Mouse (Mus musculus) neural tube, embryonic 14.5 days (tissue): ENCODE results near the gene Prdm10. TPM values are rescaled to one million over a fixed set of nuclear protein-coding genes. Genes with fewer than 3 reads are reported as not detected.

Source experiments
- ATAC-seq: fragments of 200-750 bp; cut with Nextera tagmentation; 2 replicates; pipeline ENCODE4 v1.8.0; 2017; ENCODE audit warnings: low read depth, mild to moderate bottlenecking, moderate TSS enrichment, moderate library complexity
- H3K27ac ChIP-seq: fragments of 300-500 bp; sonication (generic); 2 replicates; pipeline ENCODE4 v1.5.1; 2014; ENCODE audit warnings: low read depth, mild to moderate bottlenecking, control low read depth, low read length, moderate library complexity, mixed read lengths
- H3K27me3 ChIP-seq: fragments of 300-500 bp; sonication (generic); 2 replicates; pipeline ENCODE4 v1.6.1; 2014; ENCODE audit warnings: low read length; ENCODE audit not compliant: control insufficient read depth, insufficient read depth
- H3K36me3 ChIP-seq: fragments of 300-500 bp; sonication (generic); 2 replicates; pipeline ENCODE4 v1.6.1; 2014; ENCODE audit warnings: low read length, mixed read lengths; ENCODE audit not compliant: control insufficient read depth, insufficient read depth
- H3K4me1 ChIP-seq: fragments of 300-500 bp; sonication (generic); 2 replicates; pipeline ENCODE4 v1.6.1; 2014; ENCODE audit warnings: low read length; ENCODE audit not compliant: control insufficient read depth, insufficient read depth
- H3K4me2 ChIP-seq: fragments of 300-500 bp; sonication (generic); 2 replicates; pipeline ENCODE4 v1.6.1; 2014; ENCODE audit warnings: mild to moderate bottlenecking, low read depth, low read length, control low read depth
- H3K4me3 ChIP-seq: fragments of 300-500 bp; sonication (generic); 2 replicates; pipeline ENCODE4 v1.5.1; 2014; ENCODE audit warnings: low read depth, low read length, control low read depth, mixed read lengths
- H3K9ac ChIP-seq: fragments of 300-500 bp; sonication (generic); replicated peaks from 2 replicates; pipeline ENCODE4 v1.6.1; 2014; ENCODE audit warnings: low read depth, mild to moderate bottlenecking, control low read depth, low read length, mixed read lengths
- H3K9me3 ChIP-seq: fragments of 300-500 bp; sonication (generic); 2 replicates; pipeline ENCODE4 v1.6.1; 2016; ENCODE audit warnings: low read length; ENCODE audit not compliant: control insufficient read depth
- WGBS: fragments of 180-500 bp; shearing (Covaris S2); extraction: QIAGEN DNeasy Blood & Tissue Kit; methylation state at CpG from one replicate; pipeline ENCODE4 v1.1.7; 2014; 5-methylcytosine and 5-hydroxymethylcytosine counted together
- polyA plus RNA-seq: library from polyadenylated mRNA; unstranded; fragments of >200 nt; fragmentation: Nextera tagmentation; extraction: Ambion mirVana; gene quantifications from 2 replicates; pipeline ENCODE4 v1.2.1, GENCODE M21; 2014

Gene Prdm10
- polyA plus RNA-seq, 1 experiment from 2014 or later = 11.6 TPM

DNA sequence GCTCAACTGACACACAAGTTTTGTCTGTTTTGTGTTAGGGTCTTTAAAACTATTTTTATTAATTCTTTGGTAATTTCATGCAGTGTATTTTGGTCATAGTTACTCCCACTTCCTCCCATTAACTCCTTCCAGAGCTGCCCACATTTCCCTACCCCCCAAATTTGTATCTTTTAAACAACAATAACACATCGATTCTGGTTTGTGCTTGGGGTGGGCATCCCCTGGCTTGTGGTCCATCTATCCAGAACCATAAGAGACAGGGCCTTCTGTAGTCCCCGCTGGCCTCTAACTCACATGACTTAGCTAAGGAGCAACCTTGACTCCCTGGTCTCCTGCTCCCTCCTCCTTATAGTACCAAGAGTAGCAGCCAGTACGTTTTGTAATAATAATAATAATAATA lies 50.5 kb downstream of the Prdm10 start:
- no peak for ATAC-seq

GRCm38 (mm10) chr9:31331246-31331645 lies 50.9 kb downstream of the Prdm10 start:
- Histone ChIP-seq H3K4me3 (no peak overlapping the region), H3K27me3 (no peaks in the 10 kb centered on the region), H3K4me2 (no peak overlapping the region), H3K9ac (no peak overlapping the region), H3K4me1 (no peaks in the 10 kb centered on the region), H3K9me3 (no peaks in the 10 kb centered on the region), H3K27ac (no peak overlapping the region), H3K36me3 (no peaks in the 10 kb centered on the region)
- 42% methylated on average over 4 of the region's 4 CpGs for WGBS
- ATAC-seq = peak; percentile 52; the same call in 1 of the 2 replicates

More for the DNA sequence above, 50.5 kb downstream of the Prdm10 start:
- no peaks in the 10 kb centered on the region for H3K27me3 ChIP-seq
- 80% methylated on average over 3 of the region's 3 CpGs for WGBS
- H3K27ac ChIP-seq = no peak overlapping the region
- no peaks in the 10 kb centered on the region for H3K36me3 ChIP-seq
- H3K4me3 ChIP-seq = no peak overlapping the region
- no peak overlapping the region for H3K4me2 ChIP-seq
- H3K4me1 ChIP-seq = no peaks in the 10 kb centered on the region
- no peaks in the 10 kb centered on the region for H3K9me3 ChIP-seq
- H3K9ac ChIP-seq = no peak overlapping the region

- Histone ChIP-seq H3K27me3 (no peaks in the 10 kb centered on the region), H3K9ac (no peak overlapping the region), H3K9me3 (no peaks in the 10 kb centered on the region), H3K27ac (no peak overlapping the region), H3K4me1 (no peaks in the 10 kb centered on the region), H3K36me3 (no peaks in the 10 kb centered on the region), H3K4me2 (no peak overlapping the region), H3K4me3 (no peak overlapping the region)
- WGBS = 71% methylated on average over 3 of the region's 3 CpGs
- ATAC-seq = no peak
Observed at GRCm38 (mm10) chr9:31331906-31332305, 51.6 kb downstream of the Prdm10 start.

DNA sequence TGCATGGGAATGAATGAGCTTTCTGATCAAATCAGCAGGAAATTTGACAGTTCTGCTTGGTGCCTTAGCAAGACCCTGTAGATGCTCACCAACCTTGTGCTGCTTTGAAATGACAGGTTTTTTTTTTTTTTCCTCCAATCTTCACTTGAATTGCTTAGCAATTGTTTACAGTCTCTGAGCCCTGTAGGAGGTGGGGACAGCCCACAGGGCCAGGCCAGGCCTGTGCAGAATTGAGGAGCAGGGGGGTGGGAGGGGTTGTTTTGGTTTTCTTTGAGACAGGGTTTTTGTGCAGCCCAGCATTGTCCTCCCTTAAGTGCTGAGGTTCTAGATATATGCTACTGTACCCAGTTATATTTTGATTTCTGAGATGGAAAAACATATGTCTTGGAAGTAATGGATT lies 52.5 kb downstream of the Prdm10 start:
- Histone ChIP-seq H3K4me1 (no peaks in the 10 kb centered on the region), H3K27me3 (no peaks in the 10 kb centered on the region), H3K4me3 (no peak overlapping the region), H3K4me2 (no peak overlapping the region), H3K36me3 (no peaks in the 10 kb centered on the region), H3K9ac (no peak overlapping the region), H3K27ac (no peak overlapping the region), H3K9me3 (no peaks in the 10 kb centered on the region)
- no peak for ATAC-seq

DNA sequence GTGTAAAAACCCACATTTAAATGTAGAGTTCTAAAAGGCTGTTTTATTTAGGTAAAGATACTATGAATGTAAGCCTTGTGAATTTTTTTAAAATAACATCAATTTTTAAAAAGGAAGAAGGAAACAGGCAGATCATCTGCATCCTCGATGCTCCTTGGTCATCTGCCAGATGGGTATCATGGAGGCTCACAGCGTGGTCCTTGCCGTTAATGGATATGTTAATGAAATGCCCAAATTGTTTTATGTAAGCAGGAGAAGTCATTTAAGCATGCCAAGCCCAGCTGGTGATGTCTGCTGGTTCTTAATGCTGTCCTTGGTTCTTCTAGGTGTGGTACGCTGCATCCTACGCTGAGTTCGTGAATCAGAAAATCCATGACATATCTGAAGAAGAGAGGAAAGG lies 54.7 kb downstream of the Prdm10 start:
- 50% methylated on average over 6 of the region's 6 CpGs for WGBS
- Histone ChIP-seq H3K36me3 (no peaks in the 10 kb centered on the region), H3K27ac (no peak overlapping the region), H3K4me1 (no peaks in the 10 kb centered on the region), H3K9ac (no peak overlapping the region), H3K4me3 (no peak overlapping the region), H3K27me3 (no peaks in the 10 kb centered on the region), H3K4me2 (no peak overlapping the region), H3K9me3 (no peaks in the 10 kb centered on the region)
- no peak for ATAC-seq

GRCm38 (mm10) chr9:31344289-31344831 lies 64.0 kb downstream of the Prdm10 start:
- peaks cover 7% of the 10 kb centered on the region; the same call in 1 of the 2 replicates for H3K36me3 ChIP-seq
- no peak for ATAC-seq
- no peaks in the 10 kb centered on the region for H3K27me3 ChIP-seq
- no peaks in the 10 kb centered on the region for H3K4me1 ChIP-seq
- H3K4me2 ChIP-seq = no peak overlapping the region
- H3K9me3 ChIP-seq = no peaks in the 10 kb centered on the region
- H3K4me3 ChIP-seq = no peak overlapping the region
- WGBS = 59% methylated on average over 11 of the region's 11 CpGs
- H3K9ac ChIP-seq = no peak overlapping the region
- no peak overlapping the region for H3K27ac ChIP-seq

GRCm38 (mm10) chr9:31346575-31347080 lies 66.3 kb downstream of the Prdm10 start:
- Histone ChIP-seq H3K4me3 (no peak overlapping the region), H3K4me2 (no peak overlapping the region), H3K27me3 (no peaks in the 10 kb centered on the region), H3K4me1 (no peaks in the 10 kb centered on the region), H3K36me3 (0 out of 2 replicates have a peak, but pooled peaks cover 3% of the 10 kb centered on the region), H3K27ac (no peak overlapping the region), H3K9me3 (no peaks in the 10 kb centered on the region), H3K9ac (no peak overlapping the region)
- ATAC-seq = no peak
- whole genome bisulfite sequencing = 82% methylated on average over 15 of the region's 15 CpGs

DNA sequence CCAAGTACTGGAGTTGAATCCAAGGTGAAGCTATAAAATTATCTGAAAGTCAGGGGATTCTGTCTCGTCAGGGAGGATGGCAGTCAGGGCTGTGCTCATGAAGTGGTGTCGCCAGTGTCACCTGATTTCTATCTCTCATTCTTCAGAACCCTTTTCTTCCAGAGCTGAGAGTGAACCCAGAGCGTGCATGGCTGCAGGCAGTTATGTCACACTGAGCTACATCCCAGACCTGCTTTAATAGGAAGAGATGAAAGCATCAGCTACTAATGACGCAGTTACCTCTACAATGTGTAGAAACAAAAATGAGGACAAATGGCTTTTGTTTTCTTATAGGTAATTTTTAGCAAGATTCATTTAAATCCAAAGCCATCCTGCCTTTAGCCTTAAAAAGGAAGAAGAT lies 68.1 kb downstream of the Prdm10 start:
- H3K4me3 ChIP-seq = no peak overlapping the region

DNA sequence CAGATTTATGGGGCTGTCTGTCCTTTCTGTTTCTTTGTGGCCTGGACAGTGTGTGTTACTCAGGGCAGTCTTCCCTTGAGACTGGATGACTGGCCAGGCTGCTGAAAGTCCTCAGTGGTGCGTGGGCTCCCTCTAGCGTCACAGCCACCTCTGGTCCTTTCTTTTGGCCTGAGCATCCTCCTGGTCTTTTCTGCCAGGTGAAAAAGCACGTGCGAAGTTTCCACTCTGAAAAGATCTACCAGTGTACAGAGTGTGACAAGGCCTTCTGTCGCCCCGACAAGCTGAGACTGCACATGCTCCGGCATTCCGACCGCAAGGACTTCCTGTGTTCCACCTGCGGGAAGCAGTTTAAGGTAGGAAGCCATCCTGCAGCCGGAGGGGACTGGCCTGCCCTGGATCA lies 68.6 kb downstream of the Prdm10 start:
- Histone ChIP-seq H3K27me3 (no peaks in the 10 kb centered on the region), H3K36me3 (peaks cover 7% of the 10 kb centered on the region; the same call in 1 of the 2 replicates), H3K9ac (no peak overlapping the region), H3K4me1 (no peaks in the 10 kb centered on the region), H3K4me3 (no peak overlapping the region), H3K27ac (no peak overlapping the region), H3K9me3 (no peaks in the 10 kb centered on the region), H3K4me2 (no peak overlapping the region)
- peak; percentile 87; the same call in 1 of the 2 replicates for ATAC-seq
- WGBS = 74% methylated on average over 11 of the region's 11 CpGs

More for the DNA sequence above, 68.1 kb downstream of the Prdm10 start:
- no peaks in the 10 kb centered on the region for H3K9me3 ChIP-seq
- H3K9ac ChIP-seq = no peak overlapping the region
- H3K36me3 ChIP-seq = peaks cover 3% of the 10 kb centered on the region; the same call in 1 of the 2 replicates
- WGBS = 66% methylated on average over 4 of the region's 4 CpGs
- H3K27me3 ChIP-seq = no peaks in the 10 kb centered on the region
- ATAC-seq = peak; percentile 49; the same call in 1 of the 2 replicates
- no peak overlapping the region for H3K4me2 ChIP-seq
- H3K4me1 ChIP-seq = no peaks in the 10 kb centered on the region
- H3K27ac ChIP-seq = no peak overlapping the region
